Mouse (Mus musculus) liver, embryonic 14.5 days (tissue): Measurements from ENCODE around the gene Mepe.

ENCODE experiments used
- CTCF ChIP-seq: IDR thresholded peaks from 2 replicates; pipeline ENCODE4 v1.5.1; 2016; ENCODE audit warnings: antibody characterized with exemption, low read depth, control low read depth
- EP300 ChIP-seq: IDR thresholded peaks from 2 replicates; pipeline ENCODE4 v1.6.1; 2016; ENCODE audit warnings: antibody characterized with exemption, low read depth

DNA sequence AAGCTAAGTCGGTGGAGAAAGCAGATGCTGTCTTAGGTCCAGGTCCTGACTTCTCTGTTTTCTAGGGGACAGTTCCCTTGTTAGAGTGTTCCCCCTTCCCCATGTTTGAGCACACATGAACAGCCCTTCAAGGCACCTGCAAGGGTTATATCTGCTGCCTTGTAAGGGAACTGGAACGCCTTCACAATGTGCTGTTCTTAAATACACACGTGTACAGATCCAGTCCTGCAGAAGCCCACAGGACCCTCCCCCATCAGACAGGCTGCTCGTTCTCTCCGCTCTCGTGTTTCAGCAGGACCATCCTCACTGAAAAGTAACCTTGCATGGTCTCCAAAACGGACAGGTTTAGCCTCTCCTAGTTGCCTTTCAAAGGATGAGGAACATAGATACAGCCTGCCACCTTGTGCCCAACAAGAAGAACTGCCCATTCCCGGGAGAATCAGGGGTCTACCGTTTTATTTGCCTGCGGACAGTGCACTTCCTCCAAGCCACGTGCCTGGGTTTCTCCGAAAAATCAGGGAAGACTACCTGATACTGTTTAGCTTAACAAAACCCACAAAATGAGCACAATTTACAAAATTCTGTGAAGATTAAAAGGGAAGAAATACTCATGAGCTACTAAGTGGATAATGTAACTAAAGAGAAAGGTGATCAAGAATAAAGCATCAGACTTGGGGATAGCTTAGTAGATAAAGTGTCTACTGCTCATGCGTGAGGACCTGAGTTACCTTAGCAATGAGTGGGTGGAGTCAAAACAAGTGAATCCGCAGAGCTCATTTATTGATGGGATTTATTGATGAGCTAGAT lies 14.8 kb downstream of the Mepe start:
- TF ChIP-seq CTCF (peak; percentile 48), EP300 (no peak)
